Mouse (Mus musculus) yolk sac, embryonic 10.5 days (tissue): ENCODE measurements around the gene Ppara.
A peak's percentile ranks its signal among the peaks of the same experiment; 100 is the strongest.

Experiments
- DNase-seq: peaks from one replicate; pipeline ENCODE4 v3.0.0-alpha.2; 2017; ENCODE audit warnings: low spot score

The Ppara gene

GRCm38 (mm10) chr15:85806886-85807285 lies 72.1 kb downstream of the Ppara start:
- DNase-seq = no peak

DNA sequence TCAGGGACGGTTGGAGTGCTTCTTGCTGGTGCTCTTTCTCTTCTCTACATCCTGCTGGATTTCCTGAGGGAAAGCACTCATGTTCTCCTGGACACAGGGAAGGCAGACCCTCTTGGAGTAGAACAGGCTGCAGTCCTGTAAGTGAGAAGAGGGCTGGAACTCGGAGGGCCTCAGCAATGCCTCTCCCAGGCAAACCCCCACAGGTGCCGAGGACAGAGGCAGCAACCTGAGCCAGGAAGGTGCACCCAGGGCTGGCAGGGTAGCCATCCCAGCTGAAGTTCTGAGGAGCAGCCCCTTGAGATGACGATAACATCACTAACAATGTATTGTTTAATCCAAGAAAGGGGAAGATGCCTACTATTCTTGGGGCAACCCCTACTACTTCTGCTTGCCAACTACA lies 72.6 kb downstream of the Ppara start:
- no peak for DNase-seq

DNA sequence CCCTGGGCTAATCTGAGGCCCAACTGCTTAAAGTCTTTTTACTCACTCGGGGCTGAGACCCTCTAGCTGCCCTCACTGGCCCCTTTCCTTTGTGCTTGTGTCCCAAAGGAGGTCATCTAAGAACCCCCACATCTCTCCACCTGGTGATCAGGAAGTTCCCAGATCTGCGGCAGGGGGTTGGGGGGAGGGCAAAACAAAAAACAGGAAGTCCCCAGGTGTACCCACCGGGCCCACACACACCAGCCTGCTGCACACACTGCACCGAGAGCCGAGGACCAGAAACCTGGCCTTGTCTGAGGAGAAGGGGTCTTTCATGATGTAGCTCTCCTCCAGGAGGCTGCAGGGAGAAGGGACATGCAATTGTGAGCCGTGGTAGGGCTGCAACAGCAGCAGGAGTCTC lies 73.2 kb downstream of the Ppara start:
- DNase-seq = no peak

DNA sequence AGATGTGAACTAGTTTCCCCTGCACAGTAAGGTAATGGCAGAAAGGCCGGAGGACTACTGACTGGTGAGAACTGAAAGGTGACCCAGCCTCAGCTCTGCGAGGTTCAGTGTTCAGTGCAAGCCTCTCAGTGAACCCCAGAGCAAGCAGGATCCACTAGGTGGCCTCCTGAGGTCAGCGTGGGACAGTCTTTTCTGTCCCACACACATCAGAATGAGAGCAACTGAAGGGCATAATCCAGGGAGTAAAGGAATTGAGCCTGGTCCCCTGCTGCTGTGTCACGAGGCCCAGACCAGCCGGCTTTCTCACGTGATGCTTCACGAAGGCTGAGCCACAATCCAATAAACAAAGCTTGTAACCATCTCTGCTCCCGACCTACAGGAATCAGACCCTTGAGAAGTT lies 73.7 kb downstream of the Ppara start:
- no peak for DNase-seq

DNA sequence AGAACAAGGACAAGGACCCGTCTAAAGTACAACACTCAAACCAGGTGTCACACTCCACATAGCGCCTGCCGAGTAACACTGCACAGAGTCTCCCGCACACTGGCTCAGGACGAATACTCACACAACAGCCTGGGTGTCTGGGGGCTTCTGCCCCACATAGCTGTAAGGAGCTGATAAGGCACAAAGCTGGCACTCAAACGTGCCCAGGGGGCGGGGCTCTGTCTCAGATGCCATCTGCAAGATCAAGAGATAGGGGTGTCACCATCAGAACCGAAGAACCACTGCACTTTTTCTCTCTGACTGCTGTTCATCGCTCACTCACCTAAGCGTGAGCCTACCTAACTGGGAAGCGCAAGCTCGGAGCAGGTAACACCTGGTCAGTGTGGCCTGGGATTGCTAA lies 74.3 kb downstream of the Ppara start:
- no peak for DNase-seq

GRCm38 (mm10) chr15:85810462-85810805 lies 75.7 kb downstream of the Ppara start:
- no peak for DNase-seq

- peak; percentile 32 for DNase-seq
These were observed 76.2 kb downstream of the Ppara start for GRCm38 (mm10) chr15:85810806-85811521.

- DNase-seq = peak; percentile 97
These were observed 76.9 kb downstream of the Ppara start, which contains the start of gene Cdpf1 for GRCm38 (mm10) chr15:85811535-85812277. Gene Cdpf1 (minus strand): TSS chr15:85811697.

GRCm38 (mm10) chr15:85813428-85813827 lies 78.6 kb downstream of the Ppara start:
- DNase-seq = no peak

DNA sequence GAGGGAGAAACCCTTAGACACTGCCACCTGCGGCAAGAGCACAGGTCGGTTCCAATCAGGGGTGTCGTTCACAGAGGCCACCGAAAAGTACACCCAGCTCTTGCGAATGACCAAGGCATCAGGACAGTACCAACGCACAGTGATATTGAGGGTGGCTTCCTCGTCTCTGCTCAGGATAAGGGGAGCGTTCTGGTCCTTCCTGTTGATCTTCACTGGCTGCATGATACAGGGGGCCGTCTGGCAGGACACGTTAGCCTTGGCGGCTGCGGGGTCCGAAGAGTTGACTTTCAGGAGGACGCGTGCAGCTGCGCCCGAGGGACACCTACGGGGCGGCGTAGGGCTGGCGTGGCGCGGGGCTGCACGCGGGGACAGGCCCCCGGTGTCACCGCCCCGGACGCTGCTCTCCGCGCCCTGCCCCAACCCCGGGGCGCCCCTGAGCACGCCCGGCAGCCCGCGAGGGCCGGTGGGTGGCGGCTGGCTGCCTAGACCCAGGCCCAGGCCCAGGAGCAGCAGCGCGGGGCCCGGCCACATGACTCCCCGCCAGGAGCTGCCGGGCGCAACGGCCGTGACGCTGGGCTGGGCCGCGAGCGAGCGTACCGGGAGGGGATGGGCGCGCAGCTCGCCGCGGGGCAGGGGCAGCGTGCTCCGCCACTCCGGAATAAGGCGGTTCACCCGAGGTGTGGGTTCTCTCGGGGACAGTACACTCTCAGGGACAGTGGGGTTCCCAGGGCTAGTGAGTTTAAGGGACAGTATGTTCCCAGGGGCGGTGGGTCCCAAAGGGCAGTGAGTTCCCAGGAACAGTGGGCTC lies 86.6 kb downstream of the Ppara start, which contains the start of gene Pkdrej:
TSS of gene Pkdrej (minus strand) at position 532 of the 808 bp plus-strand sequence.
- DNase-seq = peak; percentile 14

GRCm38 (mm10) chr15:85822011-85822359 lies 87.2 kb downstream of the Ppara start:
- DNase-seq = peak; percentile 29

GRCm38 (mm10) chr15:85826676-85827075 lies 91.9 kb downstream of the Ppara start:
- no peak for DNase-seq

- no peak for DNase-seq
These were observed 93.3 kb downstream of the Ppara start for GRCm38 (mm10) chr15:85828071-85828470.

DNA sequence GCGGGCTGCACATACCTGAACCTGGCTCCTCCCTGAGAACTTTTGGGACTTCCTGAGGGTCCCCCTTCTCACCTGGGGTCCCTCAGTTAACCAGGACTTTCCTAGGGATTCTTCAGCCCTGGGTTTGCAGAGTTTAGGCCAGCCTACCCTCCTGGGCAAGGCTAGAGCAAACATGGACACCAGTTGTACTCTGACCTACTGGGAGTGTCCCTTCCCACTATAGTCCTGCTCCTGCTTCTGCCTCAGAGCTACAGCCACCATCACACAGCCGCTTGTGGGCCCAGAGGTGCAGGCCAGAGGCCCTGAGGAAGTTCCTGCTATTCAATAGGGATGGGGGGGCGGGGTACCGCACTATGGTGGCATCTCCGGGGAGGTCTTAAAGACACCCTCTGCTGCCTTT lies 94.7 kb downstream of the Ppara start:
- no peak for DNase-seq

- peak; percentile 85 for DNase-seq
These were observed 97.3 kb downstream of the Ppara start, which contains the start of gene Ttc38 for GRCm38 (mm10) chr15:85831954-85832590. Gene Ttc38 (plus strand): TSS chr15:85832306.

- peak; percentile 69 for DNase-seq
These were observed 97.8 kb downstream of the Ppara start for GRCm38 (mm10) chr15:85832599-85832998.

- DNase-seq = no peak
These were observed 100.6 kb downstream of the Ppara start for GRCm38 (mm10) chr15:85835335-85835734.

DNA sequence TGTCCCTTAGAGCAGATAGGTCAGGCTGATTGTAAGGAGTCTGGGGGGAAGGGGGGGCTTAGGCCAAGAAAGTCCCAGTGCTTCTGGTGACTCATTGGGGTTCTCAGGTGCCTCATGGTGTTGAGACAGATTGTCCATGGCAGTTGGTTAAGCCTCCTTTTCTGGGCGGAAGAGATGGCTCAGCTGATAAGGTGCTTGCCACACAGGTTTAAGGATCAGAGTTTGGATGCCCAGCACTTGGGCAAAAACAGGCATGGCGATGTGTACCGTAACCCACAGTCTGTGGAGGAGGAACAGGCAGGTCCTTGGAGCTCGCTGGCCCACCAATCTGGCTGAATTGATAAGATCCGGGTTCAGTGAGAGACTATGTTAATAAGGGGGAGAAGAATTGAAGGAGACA lies 102.1 kb downstream of the Ppara start:
- no peak for DNase-seq

DNA sequence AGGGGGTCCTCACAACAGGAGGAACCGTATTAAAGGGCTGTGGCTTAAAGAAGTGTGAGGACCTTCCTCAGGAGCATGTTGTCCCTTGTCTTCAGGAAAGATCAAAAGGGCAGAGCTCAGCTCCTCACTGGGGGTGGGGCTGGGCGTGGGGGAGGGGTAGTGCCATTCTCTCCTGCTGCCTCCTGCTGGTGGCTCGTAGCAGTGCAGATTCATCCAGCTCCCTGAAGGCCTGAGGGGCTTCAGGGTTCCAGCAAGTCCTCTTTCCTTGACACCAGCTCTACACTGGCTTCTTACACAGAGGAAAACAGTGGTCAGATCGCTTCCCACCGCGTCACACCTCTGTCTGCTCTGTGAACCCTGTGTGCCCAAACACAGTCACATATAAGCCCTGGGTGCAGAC lies 106.2 kb downstream of the Ppara start:
- peak; percentile 62 for DNase-seq

DNA sequence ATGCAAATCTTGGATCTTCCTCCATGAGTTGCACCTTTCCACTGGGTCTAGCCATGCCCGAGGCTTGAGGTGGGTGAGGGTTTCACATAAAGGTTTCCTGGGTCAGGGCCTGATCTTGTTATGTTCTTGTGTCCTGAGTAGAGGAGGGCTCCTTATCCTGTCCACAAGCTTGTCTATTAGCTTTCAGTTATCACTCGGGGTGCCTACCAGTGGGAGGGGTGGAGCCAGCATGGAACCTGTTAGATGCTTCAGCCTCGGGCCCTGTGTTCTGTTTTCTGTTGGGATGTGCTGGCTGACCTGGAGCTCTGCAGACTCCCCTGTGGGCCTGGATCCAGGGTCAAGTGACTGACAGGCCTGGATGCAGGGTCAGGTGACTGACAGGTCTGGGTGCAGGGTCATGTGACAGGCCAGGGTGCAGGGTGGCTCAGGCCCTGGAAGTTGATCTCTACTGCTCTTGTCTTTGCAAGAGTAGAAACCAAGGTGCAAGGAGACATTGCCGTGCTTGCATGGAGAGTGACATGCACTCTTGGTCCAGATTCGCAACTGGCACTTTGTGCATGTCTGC lies 107.1 kb downstream of the Ppara start:
- DNase-seq = no peak

GRCm38 (mm10) chr15:85845071-85845470 lies 110.3 kb downstream of the Ppara start:
- DNase-seq = no peak
